Mouse (Mus musculus) heart, adult 2 months (tissue): ENCODE results near the gene Hat1. TPM values are rescaled to one million over a fixed set of nuclear protein-coding genes. Genes with fewer than 3 reads are reported as not detected.

Source experiments
- DNase-seq, 2 experiments: peaks; one replicate each; pipeline ENCODE4 v3.0.0; 2021
- H3K27ac ChIP-seq: fragments of 200-600 bp; 2 replicates; pipeline ENCODE4 v1.8.1; 2022
- H3K27me3 ChIP-seq: fragments of 200-500 bp; 2 replicates; pipeline ENCODE4 v1.6.1; 2012; ENCODE audit warnings: mild to moderate bottlenecking, low read length, inconsistent platforms, mixed read lengths; ENCODE audit not compliant: control insufficient read depth, insufficient read depth
- H3K36me3 ChIP-seq: fragments of 200-500 bp; 2 replicates; pipeline ENCODE4 v1.6.1; 2012; ENCODE audit warnings: low read length, inconsistent platforms; ENCODE audit not compliant: control insufficient read depth, insufficient read depth
- H3K4me1 ChIP-seq: fragments of 200-500 bp; 2 replicates; pipeline ENCODE4 v1.6.1; 2011; ENCODE audit warnings: low read length; ENCODE audit not compliant: control insufficient read depth, insufficient read depth
- H3K4me3 ChIP-seq: fragments of 200-600 bp; 2 replicates; pipeline ENCODE4 v1.8.1; 2022
- H3K79me2 ChIP-seq: fragments of 200-500 bp; replicated peaks from 2 replicates; pipeline ENCODE4 v1.6.1; 2012; ENCODE audit warnings: mild to moderate bottlenecking, inconsistent platforms, low read length, moderate library complexity, mixed read lengths; ENCODE audit not compliant: control insufficient read depth, insufficient read depth
- H3K9ac ChIP-seq: fragments of 200-500 bp; 2 replicates; pipeline ENCODE4 v1.6.1; 2012; ENCODE audit warnings: low read depth, mild to moderate bottlenecking, control low read depth, inconsistent platforms, low read length, mixed read lengths
- CTCF ChIP-seq: fragments of 200-600 bp; IDR thresholded peaks from 2 replicates; pipeline ENCODE4 v1.8.1; 2022; ENCODE audit warnings: antibody characterized with exemption, mild to moderate bottlenecking, moderate library complexity
- EP300 ChIP-seq: fragments of 200-500 bp; IDR thresholded peaks from 2 replicates; pipeline ENCODE4 v1.6.1; 2011; ENCODE audit warnings: low read depth, low read length, control low read depth; ENCODE audit not compliant: insufficient read depth
- POLR2A ChIP-seq: fragments of 200-500 bp; IDR thresholded peaks from 2 replicates; pipeline ENCODE4 v1.6.1; 2011; ENCODE audit warnings: mild to moderate bottlenecking, low read depth, low read length, control low read depth; ENCODE audit not compliant: insufficient read depth
- WGBS: fragments of 180-500 bp; shearing (Covaris S2); methylation state at CpG from one replicate; pipeline ENCODE4 v1.1.7; 2018; 5-methylcytosine and 5-hydroxymethylcytosine counted together
- intact Hi-C: fragments of 180-260 bp; cut with DNase I; formaldehyde crosslinking; loops from one replicate; pipeline ENCODE4 v1.15.1; 2025
- polyA plus RNA-seq: library from polyadenylated mRNA; depleted of rRNA; stranded (reverse); fragments of >200 nt; gene quantifications from 2 replicates; pipeline ENCODE4 v1.2.3, GENCODE M21; 2012; rRNA removed
- total RNA-seq, 2 experiments: library from RNA; stranded (reverse); gene quantifications; 2 replicates each; pipeline ENCODE4 v1.2.3; 2021

Hat1 gene
- total and polyA plus RNA-seq, 3 experiments = 7.6 to 28.4 (median 28.1) TPM

GRCm38 (mm10) chr2:71475760-71476159 is 87.0 kb downstream of the Hat1 start:
- Histone ChIP-seq H3K9ac (no peak overlapping the region), H3K4me3 (no peak overlapping the region), H3K36me3 (no peaks in the 10 kb centered on the region), H3K4me1 (no peaks in the 10 kb centered on the region), H3K27ac (no peak overlapping the region), H3K27me3 (no peaks in the 10 kb centered on the region), H3K79me2 (peaks cover 2% of the 10 kb centered on the region; the same call in 1 of the 2 replicates)
- 96% methylated on average over 4 of the region's 4 CpGs for WGBS
- intact Hi-C loops = no loop called here
- no peak for DNase-seq
- TF ChIP-seq CTCF (no peak), EP300 (no peak), POLR2A (no peak)

- H3K4me1 ChIP-seq = no peaks in the 10 kb centered on the region
- H3K27me3 ChIP-seq = no peaks in the 10 kb centered on the region
- no peak for DNase-seq
- H3K36me3 ChIP-seq = no peaks in the 10 kb centered on the region
- intact Hi-C loops = no loop called here
- H3K4me3 ChIP-seq = no peak overlapping the region
- H3K27ac ChIP-seq = no peak overlapping the region
- H3K79me2 ChIP-seq = no peaks in the 10 kb centered on the region; the same call in 1 of the 2 replicates
- TF ChIP-seq POLR2A (no peak), EP300 (no peak), CTCF (peak; percentile 31)
- H3K9ac ChIP-seq = no peak overlapping the region
Observed at GRCm38 (mm10) chr2:71477787-71478186, 89.0 kb downstream of the Hat1 start.

- no peaks in the 10 kb centered on the region for H3K4me1 ChIP-seq
- no peak overlapping the region for H3K9ac ChIP-seq
- no peak overlapping the region for H3K4me3 ChIP-seq
- TF ChIP-seq POLR2A (no peak), CTCF (no peak), EP300 (no peak)
- no peaks in the 10 kb centered on the region; the same call in 1 of the 2 replicates for H3K79me2 ChIP-seq
- intact Hi-C loops = no loop called here
- WGBS = 61% methylated on average over 7 of the region's 7 CpGs
- no peaks in the 10 kb centered on the region for H3K36me3 ChIP-seq
- H3K27ac ChIP-seq = no peak overlapping the region
- DNase-seq = no peak
- H3K27me3 ChIP-seq = no peaks in the 10 kb centered on the region
Observed at GRCm38 (mm10) chr2:71479917-71480316, 91.2 kb downstream of the Hat1 start.

- intact Hi-C loops = no loop called here
- DNase-seq = no peak
- no peak for TF ChIP-seq EP300
- no peak for TF ChIP-seq POLR2A
- TF ChIP-seq CTCF = no peak
- no peaks in the 10 kb centered on the region for H3K27me3 ChIP-seq
- H3K4me1 ChIP-seq = no peaks in the 10 kb centered on the region
- no peaks in the 10 kb centered on the region for H3K36me3 ChIP-seq
- no peak overlapping the region for H3K9ac ChIP-seq
- no peak overlapping the region for H3K27ac ChIP-seq
- WGBS = 72% methylated on average over 6 of the region's 6 CpGs
- H3K4me3 ChIP-seq = no peak overlapping the region
- H3K79me2 ChIP-seq = no peaks in the 10 kb centered on the region; the same call in 1 of the 2 replicates
Observed at GRCm38 (mm10) chr2:71481825-71482224, 93.1 kb downstream of the Hat1 start.

- Histone ChIP-seq H3K79me2 (no peaks in the 10 kb centered on the region; the same call in 1 of the 2 replicates), H3K9ac (no peak overlapping the region), H3K4me1 (no peaks in the 10 kb centered on the region), H3K36me3 (no peaks in the 10 kb centered on the region), H3K27me3 (no peaks in the 10 kb centered on the region), H3K27ac (no peak overlapping the region), H3K4me3 (no peak overlapping the region)
- WGBS = 75% methylated on average over 10 of the region's 10 CpGs
- no peak for TF ChIP-seq CTCF
- no peak for TF ChIP-seq POLR2A
- TF ChIP-seq EP300 = no peak
- intact Hi-C loops = no loop called here
- DNase-seq = no peak
Observed at GRCm38 (mm10) chr2:71483046-71483716, 94.4 kb downstream of the Hat1 start.

- H3K27ac ChIP-seq = no peak overlapping the region
- H3K36me3 ChIP-seq = no peaks in the 10 kb centered on the region
- no peak overlapping the region for H3K9ac ChIP-seq
- TF ChIP-seq EP300 = no peak
- no peak for TF ChIP-seq CTCF
- no peak for TF ChIP-seq POLR2A
- H3K4me3 ChIP-seq = no peak overlapping the region
- 82% methylated on average over 5 of the region's 5 CpGs for WGBS
- no peaks in the 10 kb centered on the region; the same call in 1 of the 2 replicates for H3K79me2 ChIP-seq
- no peak for DNase-seq
- intact Hi-C loops = no loop called here
- no peaks in the 10 kb centered on the region for H3K27me3 ChIP-seq
- H3K4me1 ChIP-seq = no peaks in the 10 kb centered on the region
Observed at GRCm38 (mm10) chr2:71483717-71484066, 94.9 kb downstream of the Hat1 start.

Other genes with a start within 250 kb of the Hat1 start
- 10 to 100 TPM; 56.2 to 58.7 TPM for gene Dync1i2, start 177.3 kb upstream of the Hat1 start, total RNA-seq
- 19.9 and 35.8 TPM in 2 replicates for gene Dync1i2, start 177.3 kb upstream of the Hat1 start, polyA plus RNA-seq
- gene Slc25a12, start 21.2 kb upstream of the Hat1 start, total RNA-seq = 100 to 1,000 TPM; 228 to 252 TPM
- 154 and 212 TPM in 2 replicates for gene Slc25a12, start 21.2 kb upstream of the Hat1 start, polyA plus RNA-seq
- 10 to 100 TPM; 35.2 to 38.0 TPM for gene Metap1d, start 64.3 kb downstream of the Hat1 start, total RNA-seq
- 34.8 and 60.9 TPM in 2 replicates for gene Metap1d, start 64.3 kb downstream of the Hat1 start, polyA plus RNA-seq
- gene Dlx1, start 139.2 kb downstream of the Hat1 start, total RNA-seq = under 1 TPM; 0.23 to 0.39 TPM
- 0.14 and 0.26 TPM in 2 replicates for gene Dlx1, start 139.2 kb downstream of the Hat1 start, polyA plus RNA-seq
- not detected for gene Dlx2, start 157.8 kb downstream of the Hat1 start, total RNA-seq
- not detected in 2 replicates for gene Dlx2, start 157.8 kb downstream of the Hat1 start, polyA plus RNA-seq